Mouse (Mus musculus) CD4-positive, CD25-positive, alpha-beta regulatory T cell, adult 4 months (primary cell): ENCODE results near the gene Amt. TPM values are rescaled to one million over a fixed set of nuclear protein-coding genes. Genes with fewer than 3 reads are reported as not detected.
"Not testable (repeated sequence)": the region's sequence is repeated elsewhere in the genome, so short reads cannot be mapped to it uniquely, and the experiment has no call there.

Experiments used
- ATAC-seq: one replicate; pipeline ENCODE4 v1.8.0; 2017
- polyA plus RNA-seq, 2 experiments: library from polyadenylated mRNA; unstranded; fragments of 100-300 nt; shearing (Covaris generic); gene quantifications; one replicate each; pipeline ENCODE4 v1.2.1; 2017

The Amt gene
- polyA plus RNA-seq, 2 experiments from 2014 or later = 1.4 to 2.0 TPM

GRCm38 (mm10) chr9:108284410-108284809 is 12.2 kb upstream of the Amt start:
- peak; percentile 98 for ATAC-seq

DNA sequence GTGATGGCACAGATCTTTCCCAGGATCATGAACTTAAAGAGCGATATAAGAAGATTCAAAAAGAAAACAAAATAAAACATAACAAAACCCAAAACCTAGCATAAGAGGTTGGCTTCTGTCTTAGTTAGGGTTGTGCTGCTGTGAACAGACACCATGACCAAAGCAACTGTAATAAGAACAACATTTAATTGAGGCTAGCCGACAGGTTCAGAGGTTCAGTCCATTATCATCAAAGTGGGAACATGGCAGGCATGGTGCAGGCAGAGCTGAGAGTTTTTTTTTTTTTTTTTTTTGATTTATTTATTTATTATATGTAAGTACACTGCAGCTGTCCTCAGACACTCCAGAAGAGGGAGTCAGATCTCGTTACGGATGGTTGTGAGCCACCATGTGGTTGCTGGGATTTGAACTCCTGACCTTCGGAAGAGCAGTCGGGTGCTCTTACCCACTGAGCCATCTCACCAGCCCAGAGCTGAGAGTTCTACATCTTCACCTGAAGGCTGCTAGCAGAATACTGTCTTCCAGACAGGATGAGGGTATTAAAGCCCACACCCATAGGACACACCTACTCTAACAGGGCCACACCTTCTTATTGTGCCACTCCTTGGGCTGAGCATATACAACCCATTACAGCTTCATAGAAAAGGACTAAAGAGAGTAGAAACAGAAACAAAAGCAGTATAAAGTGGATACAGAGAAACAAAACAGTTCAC is 9.0 kb upstream of the Amt start:
- not testable (repeated sequence) for ATAC-seq

DNA sequence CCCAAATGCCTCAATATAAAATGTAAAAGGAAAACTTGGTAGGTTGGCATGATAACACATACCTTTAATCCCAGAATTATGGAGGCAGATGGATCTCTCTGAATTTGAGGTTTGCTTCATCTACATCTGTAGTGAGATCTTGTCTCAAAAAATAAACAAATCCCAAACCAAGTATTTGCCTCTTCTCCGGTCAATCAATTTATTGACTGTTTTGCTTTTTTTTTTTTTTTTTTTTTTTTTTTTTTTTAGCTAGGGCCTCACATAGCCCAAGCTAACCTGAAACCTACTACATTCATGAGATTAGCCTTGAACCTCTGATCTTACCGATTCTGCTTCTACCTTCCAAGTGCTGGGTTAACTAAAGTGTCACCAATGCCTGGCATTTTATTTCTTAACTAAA is 7.3 kb upstream of the Amt start:
- ATAC-seq = no peak

GRCm38 (mm10) chr9:108290016-108290750 is 6.5 kb upstream of the Amt start, which contains the start of gene Nicn1:
Gene Nicn1 (plus strand): TSS chr9:108290429.
- peak; percentile 100 for ATAC-seq

GRCm38 (mm10) chr9:108290773-108291172 is 5.9 kb upstream of the Amt start:
- no peak for ATAC-seq

GRCm38 (mm10) chr9:108301853-108302252 is 5.2 kb downstream of the Amt start:
- ATAC-seq = no peak

GRCm38 (mm10) chr9:108304716-108305115 is 8.1 kb downstream of the Amt start:
- ATAC-seq = no peak

GRCm38 (mm10) chr9:108305170-108305569 is 8.5 kb downstream of the Amt start:
- ATAC-seq = no peak

GRCm38 (mm10) chr9:108305629-108306520 is 9.2 kb downstream of the Amt start, which contains the start of the genes Rhoa and Tcta:
Gene Rhoa (plus strand): TSS chr9:108306129.
Gene Tcta (minus strand): TSS chr9:108306160.
- peak; percentile 95 for ATAC-seq

GRCm38 (mm10) chr9:108306571-108306980 is 9.9 kb downstream of the Amt start:
- peak; percentile 57 for ATAC-seq

GRCm38 (mm10) chr9:108307021-108307807 is 10.6 kb downstream of the Amt start:
- ATAC-seq = no peak

- no peak for ATAC-seq
These were observed 11.5 kb downstream of the Amt start for GRCm38 (mm10) chr9:108308141-108308540.

GRCm38 (mm10) chr9:108317572-108317971 is 20.9 kb downstream of the Amt start:
- ATAC-seq = no peak

GRCm38 (mm10) chr9:108318462-108318861 is 21.8 kb downstream of the Amt start:
- ATAC-seq = peak; percentile 32

DNA sequence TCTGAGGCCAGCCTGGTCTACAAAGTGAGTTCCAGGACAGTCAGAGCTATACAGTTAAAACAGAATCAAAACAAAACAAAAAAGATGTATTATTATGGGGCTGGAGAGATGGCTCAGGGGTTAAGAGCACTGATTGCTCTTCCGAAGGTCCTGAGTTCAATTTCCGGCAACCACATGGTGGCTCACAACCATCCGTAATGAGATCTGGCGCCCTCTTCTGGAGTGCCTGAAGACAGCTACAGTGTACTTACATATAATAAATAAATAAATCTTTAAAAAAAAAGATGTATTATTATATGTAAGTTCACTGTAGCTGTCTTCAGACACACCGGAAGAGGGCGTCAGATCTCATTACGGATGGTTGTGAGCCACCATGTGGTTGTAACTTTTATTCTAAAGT is 25.4 kb downstream of the Amt start:
- ATAC-seq = not testable (repeated sequence)

GRCm38 (mm10) chr9:108324784-108325183 is 28.1 kb downstream of the Amt start:
- no peak for ATAC-seq

GRCm38 (mm10) chr9:108325811-108326210 is 29.2 kb downstream of the Amt start:
- no peak for ATAC-seq

GRCm38 (mm10) chr9:108337848-108338550 is 41.3 kb downstream of the Amt start:
- ATAC-seq = no peak

GRCm38 (mm10) chr9:108338551-108338885 is 41.9 kb downstream of the Amt start:
- no peak for ATAC-seq

DNA sequence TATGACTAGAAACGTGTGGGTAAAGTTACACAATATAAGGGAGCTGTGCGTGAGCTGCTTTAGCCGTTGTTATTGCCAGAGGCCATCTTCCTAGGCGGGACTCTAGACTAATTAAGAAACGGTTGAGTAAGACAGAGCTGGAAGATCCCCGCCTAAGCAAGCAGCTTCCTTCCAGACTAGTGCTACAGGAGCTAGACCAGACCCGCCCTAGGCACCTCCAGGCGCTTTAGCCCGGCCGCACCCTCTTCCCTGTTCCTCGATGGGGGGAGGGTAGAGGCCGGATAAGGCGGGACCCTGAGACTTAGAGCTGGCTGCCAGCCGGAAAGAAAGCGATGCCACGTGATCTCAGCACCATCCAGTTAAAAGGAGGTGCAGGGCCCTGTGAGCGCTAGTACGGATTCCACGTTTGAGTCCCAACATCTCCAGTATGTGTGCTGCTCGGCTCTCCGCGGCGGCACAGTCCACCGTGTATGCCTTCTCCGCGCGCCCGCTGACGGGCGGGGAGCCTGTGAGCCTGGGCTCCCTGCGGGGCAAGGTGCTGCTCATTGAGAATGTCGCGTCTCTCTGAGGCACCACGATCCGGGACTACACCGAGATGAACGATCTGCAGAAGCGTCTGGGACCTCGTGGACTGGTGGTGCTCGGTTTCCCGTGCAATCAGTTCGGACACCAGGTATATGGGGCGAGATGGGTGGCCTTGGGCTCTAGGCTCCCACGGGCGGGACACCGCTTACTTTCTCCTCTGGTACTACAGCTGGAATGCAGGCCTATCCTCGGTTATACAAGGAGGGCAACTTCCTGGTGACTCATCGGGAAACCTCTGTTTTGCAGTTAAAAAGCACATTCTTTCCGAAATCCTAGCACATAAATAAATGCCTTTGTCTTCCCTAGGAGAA is 42.5 kb downstream of the Amt start, which contains the start of gene Gpx1:
Gpx1 (plus strand) TSS at position 18 of the 896 bp plus-strand sequence.
- ATAC-seq = peak; percentile 94
